Mouse (Mus musculus): ENCODE results near the gene Psmb2.

Psmb2 gene

GRCm38 (mm10) chr4:126732111-126732510 lies 54.7 kb downstream of the Psmb2 start:
- no peak for DNase-seq (ENCODE audit: low spot score in 2 of 2)

- DNase-seq (ENCODE audit: low spot score in 2 of 2): no peak
Measured at GRCm38 (mm10) chr4:126732531-126733380, 55.3 kb downstream of the Psmb2 start.

GRCm38 (mm10) chr4:126734001-126734603 lies 56.7 kb downstream of the Psmb2 start:
- DNase-seq (ENCODE audit: low spot score in 2 of 2): no peak

- no peak for DNase-seq (ENCODE audit: low spot score in 2 of 2)
Measured at GRCm38 (mm10) chr4:126734700-126735381, 57.4 kb downstream of the Psmb2 start.

GRCm38 (mm10) chr4:126735382-126736000 lies 58.1 kb downstream of the Psmb2 start:
- no peak for DNase-seq (ENCODE audit: low spot score in 2 of 2)

- no peak for DNase-seq (ENCODE audit: low spot score in 2 of 2)
Measured at GRCm38 (mm10) chr4:126736001-126736414, 58.6 kb downstream of the Psmb2 start, which contains the start of gene Tfap2e. Gene Tfap2e (minus strand): TSS chr4:126736240.

- no peak for DNase-seq (ENCODE audit: low spot score in 2 of 2)
Measured at GRCm38 (mm10) chr4:126739966-126740676, 62.7 kb downstream of the Psmb2 start.

- peak in 1 of 2 experiments; percentile 90 for DNase-seq (ENCODE audit: low spot score in 2 of 2)
Measured at GRCm38 (mm10) chr4:126741448-126741847, 64.0 kb downstream of the Psmb2 start.

- no peak for DNase-seq (ENCODE audit: low spot score in 2 of 2)
Measured at GRCm38 (mm10) chr4:126742976-126743375, 65.5 kb downstream of the Psmb2 start.

- no peak for DNase-seq (ENCODE audit: low spot score in 2 of 2)
Measured at GRCm38 (mm10) chr4:126743713-126744112, 66.3 kb downstream of the Psmb2 start.

- DNase-seq (ENCODE audit: low spot score in 2 of 2): no peak
Measured at GRCm38 (mm10) chr4:126744831-126745230, 67.4 kb downstream of the Psmb2 start.

GRCm38 (mm10) chr4:126745506-126746193 lies 68.2 kb downstream of the Psmb2 start:
- peak in 1 of 2 experiments; percentile 57 for DNase-seq (ENCODE audit: low spot score in 2 of 2)

- DNase-seq (ENCODE audit: low spot score in 2 of 2): no peak
Measured at GRCm38 (mm10) chr4:126746194-126746840, 68.9 kb downstream of the Psmb2 start.

- DNase-seq (ENCODE audit: low spot score in 2 of 2): no peak
Measured at GRCm38 (mm10) chr4:126748381-126748780, 71.0 kb downstream of the Psmb2 start.

GRCm38 (mm10) chr4:126749553-126749952 lies 72.1 kb downstream of the Psmb2 start:
- DNase-seq (ENCODE audit: low spot score in 2 of 2): peak in 1 of 2 experiments; percentile 60

- peak in 1 of 2 experiments; percentile 71 for DNase-seq (ENCODE audit: low spot score in 2 of 2)
Measured at GRCm38 (mm10) chr4:126750046-126750683, 72.7 kb downstream of the Psmb2 start.

- no peak for DNase-seq (ENCODE audit: low spot score in 2 of 2)
Measured at GRCm38 (mm10) chr4:126750863-126751555, 73.6 kb downstream of the Psmb2 start.

GRCm38 (mm10) chr4:126751556-126752023 lies 74.2 kb downstream of the Psmb2 start:
- DNase-seq (ENCODE audit: low spot score in 2 of 2): peak in 1 of 2 experiments; percentile 49
